Mouse (Mus musculus) adrenal gland, adult (tissue): Measurements from ENCODE around the gene Gba.
A peak's percentile ranks its signal among the peaks of the same experiment; 100 is the strongest.

Experiments
- DNase-seq, 2 experiments: peaks; one replicate each; pipeline ENCODE4 v3.0.0; 2022 to 2023; ENCODE audit warnings: low spot score in 1 of 2; ENCODE audit not compliant: inconsistent age in 2 of 2

Gene Gba

GRCm38 (mm10) chr3:89182531-89183057 lies 20.1 kb upstream of the Gba start:
- no peak for DNase-seq

GRCm38 (mm10) chr3:89183058-89183958 lies 19.4 kb upstream of the Gba start, which contains the start of gene Fam189b:
Gene Fam189b, plus strand, starts transcription at chr3:89183143.
- peak; percentile 90 to 96 for DNase-seq

DNA sequence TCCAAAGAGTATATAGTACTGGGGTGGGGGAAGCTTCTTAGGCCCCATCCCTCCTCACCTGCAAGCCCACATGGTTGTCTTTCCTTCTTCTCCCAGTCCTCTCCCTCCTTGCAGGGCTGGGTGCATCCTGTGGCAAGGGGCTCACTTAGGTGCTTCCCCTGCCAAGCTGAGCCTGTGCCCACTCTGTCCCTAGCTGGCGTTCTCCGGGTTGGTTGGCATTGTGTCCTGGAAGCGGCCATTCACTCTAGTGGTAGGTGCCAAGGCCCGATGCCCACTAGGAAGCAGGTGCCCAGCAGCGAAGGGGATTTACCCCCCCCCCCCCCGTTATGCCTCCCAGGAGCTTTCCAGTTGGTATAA lies 18.8 kb upstream of the Gba start:
- no peak for DNase-seq

DNA sequence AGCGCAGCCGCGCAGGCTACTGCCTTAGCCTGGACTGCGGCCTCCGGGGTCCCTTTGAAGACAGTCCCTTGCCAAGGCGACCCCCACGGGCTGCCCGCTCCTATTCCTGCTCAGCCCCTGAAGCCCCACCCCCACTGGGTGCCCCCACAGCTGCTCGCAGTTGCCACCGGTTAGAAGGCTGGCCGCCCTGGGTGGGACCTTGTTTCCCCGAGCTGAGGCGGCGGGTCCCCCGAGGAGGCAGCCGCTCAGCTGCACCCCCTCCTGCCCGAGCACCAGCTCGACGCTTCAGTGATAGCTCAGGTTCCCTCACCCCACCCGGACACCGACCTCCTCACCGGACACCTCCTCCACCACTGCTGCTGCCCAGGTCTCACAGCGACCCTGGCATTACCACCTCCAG lies 15.5 kb upstream of the Gba start:
- DNase-seq, result no peak

- no peak for DNase-seq
Observed at GRCm38 (mm10) chr3:89187690-89188477, 14.8 kb upstream of the Gba start.

- DNase-seq, result no peak
Observed at GRCm38 (mm10) chr3:89188478-89188875, 14.3 kb upstream of the Gba start.

- DNase-seq, result no peak
Observed at GRCm38 (mm10) chr3:89190436-89190835, 12.3 kb upstream of the Gba start.

- DNase-seq, result no peak
Observed at GRCm38 (mm10) chr3:89193351-89193750, 9.4 kb upstream of the Gba start.

- peak in 1 of 2 experiments; percentile 67 for DNase-seq
Observed at GRCm38 (mm10) chr3:89193853-89194252, 8.9 kb upstream of the Gba start.

DNA sequence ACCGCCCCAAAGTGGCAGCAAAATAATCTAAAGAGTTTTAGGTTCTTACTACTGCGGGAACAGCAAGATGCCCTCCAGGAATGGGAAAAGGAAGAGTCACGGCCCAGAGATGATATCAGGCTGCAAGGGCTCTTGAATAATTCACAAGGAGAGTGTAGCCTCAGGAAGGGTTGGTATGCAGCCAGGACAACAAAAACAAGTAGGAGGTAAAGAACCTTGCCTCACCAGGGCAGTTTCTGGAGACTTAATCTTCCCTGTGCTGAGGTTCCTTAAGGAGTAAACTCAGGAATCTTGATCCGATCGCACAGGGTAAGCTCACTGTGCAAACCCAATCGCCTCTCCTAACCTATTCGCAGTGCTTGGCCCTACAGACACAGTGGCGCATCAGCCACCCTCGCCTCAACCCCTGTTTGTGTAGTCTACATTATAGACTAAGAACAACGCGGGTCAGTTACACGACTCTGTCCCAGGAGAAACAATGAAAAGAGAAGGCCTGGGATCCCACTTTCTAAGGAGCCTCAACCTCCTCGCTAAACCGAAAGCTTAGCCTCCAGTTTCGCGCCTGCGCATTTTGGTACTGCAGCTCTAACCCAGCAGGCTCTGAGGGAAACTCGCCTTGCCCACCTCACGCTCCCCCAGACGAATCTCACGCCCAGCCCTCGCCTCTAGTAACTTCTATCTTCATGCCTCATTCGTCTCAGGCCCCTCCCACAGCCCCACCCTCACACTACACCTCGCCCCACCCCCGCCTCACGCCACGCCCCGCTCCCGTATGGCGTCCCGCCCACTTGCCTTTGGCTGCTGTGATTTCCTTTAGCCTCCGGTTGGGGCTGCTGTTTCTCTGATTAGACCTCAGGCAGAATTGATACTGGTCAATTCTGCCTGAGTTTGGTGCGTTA lies 6.5 kb upstream of the Gba start:
- peak; percentile 90 to 96 for DNase-seq

GRCm38 (mm10) chr3:89199839-89200238 lies 2.9 kb upstream of the Gba start:
- no peak for DNase-seq

DNA sequence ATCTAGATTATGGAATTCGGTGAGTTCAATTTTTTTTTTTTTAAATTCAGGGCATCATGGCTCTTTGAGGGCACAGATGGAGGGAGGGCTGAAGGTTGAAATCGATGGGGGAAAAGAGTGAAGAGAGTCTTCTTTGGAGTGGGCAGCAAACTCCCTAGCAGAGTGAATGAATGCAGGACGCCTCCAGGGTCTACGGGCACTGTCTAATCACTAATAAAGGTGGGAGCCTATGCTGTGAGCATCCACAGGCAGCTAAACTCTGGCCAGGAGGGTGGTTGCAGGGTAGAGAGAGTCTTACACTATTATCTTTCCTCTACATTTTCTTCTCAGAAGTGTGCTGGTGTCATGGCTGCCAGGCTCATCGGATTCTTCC lies 400 bp downstream of the Gba start:
- no peak for DNase-seq

DNA sequence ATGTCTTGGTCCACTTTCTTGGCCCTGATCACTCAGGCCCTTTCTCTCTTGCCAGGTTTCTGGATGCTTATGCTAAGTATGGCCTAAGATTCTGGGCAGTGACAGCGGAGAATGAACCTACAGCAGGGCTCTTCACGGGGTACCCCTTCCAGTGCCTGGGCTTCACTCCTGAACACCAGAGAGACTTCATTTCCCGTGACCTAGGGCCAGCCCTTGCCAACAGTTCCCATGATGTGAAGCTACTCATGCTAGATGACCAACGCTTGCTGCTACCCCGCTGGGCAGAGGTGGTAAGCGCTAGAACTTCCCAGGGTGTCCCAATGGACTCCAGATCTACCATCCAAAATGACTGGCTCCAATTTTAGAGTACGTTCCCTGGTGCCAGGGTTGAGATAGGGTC lies 3.4 kb downstream of the Gba start:
- DNase-seq, result no peak

- no peak for DNase-seq
Observed at GRCm38 (mm10) chr3:89206695-89207094, 4.0 kb downstream of the Gba start.

GRCm38 (mm10) chr3:89208075-89208657 lies 5.4 kb downstream of the Gba start:
- no peak for DNase-seq

DNA sequence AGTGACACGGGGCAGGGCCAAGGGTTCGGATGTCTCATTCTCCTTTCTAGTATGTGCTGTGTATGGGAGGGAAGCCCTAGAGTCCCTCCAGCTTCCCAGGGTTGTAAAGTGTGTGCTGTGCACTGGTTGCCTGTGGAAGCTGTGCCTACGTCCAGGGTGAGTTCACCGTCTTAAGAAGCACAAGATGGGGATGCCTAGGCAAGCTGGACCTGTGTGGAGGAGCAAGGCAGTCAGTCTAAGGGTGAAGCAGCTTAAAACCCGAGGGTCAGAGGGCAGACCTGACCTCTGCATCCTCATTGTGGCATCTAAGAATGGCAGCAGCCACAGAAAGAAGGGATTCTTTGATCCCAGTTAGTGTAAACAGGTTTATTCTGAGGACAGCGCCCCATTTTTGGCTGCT lies 6.0 kb downstream of the Gba start:
- no peak for DNase-seq

GRCm38 (mm10) chr3:89209731-89210130 lies 7.0 kb downstream of the Gba start:
- no peak for DNase-seq

DNA sequence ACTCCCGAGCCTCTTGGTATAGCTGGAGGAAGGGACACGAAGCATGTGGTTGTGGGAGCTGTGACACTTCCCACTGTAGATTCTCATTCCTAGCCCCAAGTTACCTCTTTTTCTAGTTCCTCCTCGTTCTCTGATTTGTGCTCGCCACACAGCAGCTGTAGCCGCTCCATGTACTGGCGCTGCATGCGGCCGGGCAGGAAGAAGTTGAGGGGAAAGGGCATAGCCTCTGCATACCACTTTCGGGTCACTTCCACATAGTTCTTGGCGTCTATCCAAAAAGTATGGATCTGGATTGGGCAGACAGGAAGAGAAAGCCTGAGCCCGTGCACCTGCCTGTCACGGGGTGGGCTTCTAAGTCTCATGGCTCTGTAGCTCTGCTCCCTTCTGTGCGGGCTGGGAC lies 7.4 kb downstream of the Gba start:
- DNase-seq, result no peak

- DNase-seq, result no peak
Observed at GRCm38 (mm10) chr3:89210731-89211130, 8.0 kb downstream of the Gba start.

GRCm38 (mm10) chr3:89213803-89214530 lies 11.2 kb downstream of the Gba start:
- DNase-seq, result peak; percentile 94 to 97
